Mouse (Mus musculus) frontal cortex, adult 2 months (tissue): Measurements from ENCODE around the gene Kdm2b. TPM values are rescaled to one million over a fixed set of nuclear protein-coding genes. Genes with fewer than 3 reads are reported as not detected.
A peak's percentile ranks its signal among the peaks of the same experiment; 100 is the strongest.

Source experiments
- DNase-seq, 2 experiments: peaks; one replicate each; pipeline ENCODE4 v3.0.0; 2022; ENCODE audit warnings: low spot score in 1 of 2; ENCODE audit errors: extremely low spot score in 1 of 2
- polyA plus RNA-seq: library from polyadenylated mRNA; depleted of rRNA; stranded (reverse); fragments of >200 nt; gene quantifications from 2 replicates; pipeline ENCODE4 v1.2.3, GENCODE M21; 2012

The Kdm2b gene
- polyA plus RNA-seq, 1 experiment: 18.7 TPM

- peak; percentile 38 to 82 for DNase-seq
Measured at GRCm38 (mm10) chr5:122899777-122900557, 89.7 kb downstream of the Kdm2b start.

- DNase-seq: no peak
Measured at GRCm38 (mm10) chr5:122898963-122899776, 90.5 kb downstream of the Kdm2b start.

- no peak for DNase-seq
Measured at GRCm38 (mm10) chr5:122898153-122898552, 91.5 kb downstream of the Kdm2b start.

GRCm38 (mm10) chr5:122894821-122895220, 94.8 kb downstream of the Kdm2b start:
- no peak for DNase-seq

GRCm38 (mm10) chr5:122894007-122894637, 95.5 kb downstream of the Kdm2b start:
- DNase-seq: peak; percentile 36 to 75

- DNase-seq: no peak
Measured at GRCm38 (mm10) chr5:122893270-122893669, 96.4 kb downstream of the Kdm2b start.

- DNase-seq: no peak
Measured at GRCm38 (mm10) chr5:122890396-122890795, 99.2 kb downstream of the Kdm2b start.

- DNase-seq: no peak
Measured at GRCm38 (mm10) chr5:122888612-122889214, 100.9 kb downstream of the Kdm2b start.

- no peak for DNase-seq
Measured at GRCm38 (mm10) chr5:122887926-122888611, 101.6 kb downstream of the Kdm2b start.

- DNase-seq: no peak
Measured at GRCm38 (mm10) chr5:122887033-122887432, 102.6 kb downstream of the Kdm2b start.

GRCm38 (mm10) chr5:122884594-122885348, 104.9 kb downstream of the Kdm2b start:
- no peak for DNase-seq

- no peak for DNase-seq
Measured at GRCm38 (mm10) chr5:122883652-122884235, 105.9 kb downstream of the Kdm2b start.

- DNase-seq: no peak
Measured at GRCm38 (mm10) chr5:122883237-122883636, 106.4 kb downstream of the Kdm2b start.

GRCm38 (mm10) chr5:122882256-122883050, 107.2 kb downstream of the Kdm2b start:
- no peak for DNase-seq

- peak in 1 of 2 experiments; percentile 82 for DNase-seq
Measured at GRCm38 (mm10) chr5:122881313-122881712, 108.3 kb downstream of the Kdm2b start.

GRCm38 (mm10) chr5:122880241-122880980, 109.2 kb downstream of the Kdm2b start:
- DNase-seq: no peak

- no peak for DNase-seq
Measured at GRCm38 (mm10) chr5:122876671-122877070, 113.0 kb downstream of the Kdm2b start.

- DNase-seq: no peak
Measured at GRCm38 (mm10) chr5:122874359-122874758, 115.3 kb downstream of the Kdm2b start.
